Mouse (Mus musculus): ENCODE data around the gene Hes2. TPM values are rescaled to one million over a fixed set of nuclear protein-coding genes. Genes with fewer than 3 reads are reported as not detected.
A peak's percentile ranks its signal among the peaks of the same experiment; 100 is the strongest.

Hes2 gene
- total RNA-seq, 2 experiments from 2014 or later = not detected

GRCm38 (mm10) chr4:152157779-152158584 lies 685 bp upstream of the Hes2 start:
- DNase-seq (ENCODE audit: low spot score in 2 of 2) = peak; percentile 51 to 61

- no peak for DNase-seq (ENCODE audit: low spot score in 2 of 2)
Measured at GRCm38 (mm10) chr4:152159285-152159678, 615 bp downstream of the Hes2 start.

DNA sequence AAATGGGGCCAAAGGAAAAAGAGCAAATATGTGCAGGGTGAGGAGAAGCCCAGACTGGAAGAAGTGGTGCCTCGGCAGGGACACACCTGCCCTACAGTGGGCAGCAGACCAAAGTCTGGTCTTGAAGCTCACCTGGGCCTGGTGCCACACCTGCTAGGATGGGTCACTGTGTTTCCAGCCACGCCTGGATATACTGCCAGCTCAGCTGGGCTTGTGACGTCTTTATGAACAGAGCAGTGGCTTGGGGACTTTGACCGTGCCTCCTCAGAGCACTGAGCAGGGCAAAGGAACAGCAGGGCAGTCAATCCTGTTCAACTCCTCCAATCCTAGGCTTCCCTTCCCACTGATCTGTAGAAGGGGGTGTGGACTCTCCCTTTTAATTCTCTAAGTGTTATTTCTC lies 2.1 kb downstream of the Hes2 start:
- no peak for DNase-seq (ENCODE audit: low spot score in 2 of 2)

- DNase-seq (ENCODE audit: low spot score in 2 of 2) = no peak
Measured at GRCm38 (mm10) chr4:152161601-152162000, 2.9 kb downstream of the Hes2 start.

DNA sequence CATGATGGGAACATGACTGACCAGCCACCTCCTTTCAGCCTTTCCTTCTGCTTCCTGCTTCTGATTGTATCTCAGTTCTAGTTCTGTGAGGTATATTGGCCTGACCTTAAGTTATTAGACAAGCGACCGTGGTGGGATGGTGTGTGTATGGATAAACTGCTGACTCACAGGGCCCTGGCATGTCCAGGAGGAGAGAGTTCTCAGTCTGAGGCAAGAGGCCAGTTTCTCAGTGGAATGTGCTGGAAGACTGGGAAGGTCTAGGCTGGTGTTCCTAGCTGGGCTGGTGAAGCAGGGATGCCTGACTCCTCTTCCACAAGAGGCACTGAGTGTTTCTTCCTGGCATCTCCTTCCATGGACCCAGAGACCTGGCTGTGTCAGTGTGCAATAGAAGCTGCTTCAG lies 4.1 kb downstream of the Hes2 start:
- DNase-seq (ENCODE audit: low spot score in 2 of 2) = no peak

DNA sequence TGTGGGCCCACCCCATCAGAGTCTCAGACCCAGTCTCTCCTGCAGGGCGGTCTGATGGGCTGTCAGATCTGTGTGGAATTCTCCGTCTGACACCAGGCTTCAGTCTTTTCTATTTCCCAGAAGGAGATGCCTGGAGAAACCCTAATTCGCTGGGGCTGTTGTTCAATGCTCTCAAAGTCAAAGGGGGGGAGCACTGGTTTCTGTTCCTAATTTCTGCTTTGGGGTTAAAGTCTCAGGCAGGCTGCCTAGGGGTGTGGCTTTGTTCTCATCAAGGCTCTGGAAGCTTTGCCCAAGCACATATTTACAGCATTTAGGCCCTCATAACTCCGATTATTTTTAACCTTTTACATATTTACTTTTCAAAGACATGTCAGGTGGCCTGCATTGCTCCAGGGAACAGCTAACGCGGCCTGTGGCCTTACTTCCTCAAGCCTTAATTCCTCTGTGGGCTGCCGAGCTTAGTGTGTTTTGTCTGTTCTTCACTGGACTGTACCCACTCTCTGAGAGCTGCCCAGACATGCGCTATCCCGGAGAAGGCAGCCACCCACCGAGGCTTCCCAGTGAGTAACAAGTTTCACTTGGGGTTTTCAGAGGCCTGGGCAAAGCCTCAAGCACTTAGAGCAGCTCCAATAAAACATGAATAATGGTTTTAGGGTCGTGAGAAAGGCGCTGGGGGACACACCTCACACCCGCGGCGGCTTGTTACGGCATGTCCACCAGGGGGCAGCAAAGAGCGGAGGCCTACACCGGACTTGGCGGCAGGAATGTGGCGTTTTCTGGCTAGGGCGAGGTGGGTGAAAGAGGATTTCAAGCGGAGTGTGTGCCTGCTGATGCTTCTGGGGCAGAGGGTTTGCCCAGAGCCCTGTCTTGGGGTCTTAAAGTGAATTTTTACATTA lies 6.6 kb downstream of the Hes2 start:
- DNase-seq (ENCODE audit: low spot score in 2 of 2) = peak; percentile 62 to 81

- no peak for DNase-seq (ENCODE audit: low spot score in 2 of 2)
Measured at GRCm38 (mm10) chr4:152168052-152168451, 9.4 kb downstream of the Hes2 start.

GRCm38 (mm10) chr4:152169103-152169502 lies 10.4 kb downstream of the Hes2 start:
- DNase-seq (ENCODE audit: low spot score in 2 of 2) = no peak

DNA sequence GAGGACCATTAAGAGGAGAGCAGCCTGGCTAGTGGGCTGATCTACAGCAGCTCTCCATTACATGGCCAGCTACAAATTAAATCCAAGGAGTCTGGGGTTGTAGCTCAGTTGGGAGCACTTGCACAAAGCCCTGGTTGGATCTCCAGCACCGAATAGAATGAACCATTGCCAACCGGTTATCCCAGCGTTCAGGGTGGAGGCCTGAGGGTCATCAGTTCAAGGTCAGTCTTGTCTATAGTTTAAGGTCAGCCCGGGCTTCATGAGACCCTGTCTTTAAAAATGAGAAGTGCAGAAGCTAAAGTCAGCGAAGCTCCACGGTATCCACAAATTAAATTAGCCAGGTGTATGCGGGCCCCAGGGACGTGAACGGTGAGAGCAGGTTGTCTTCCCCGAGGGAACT lies 11.6 kb downstream of the Hes2 start:
- DNase-seq (ENCODE audit: low spot score in 2 of 2) = no peak

GRCm38 (mm10) chr4:152171543-152171942 lies 12.9 kb downstream of the Hes2 start:
- no peak for DNase-seq (ENCODE audit: low spot score in 2 of 2)

DNA sequence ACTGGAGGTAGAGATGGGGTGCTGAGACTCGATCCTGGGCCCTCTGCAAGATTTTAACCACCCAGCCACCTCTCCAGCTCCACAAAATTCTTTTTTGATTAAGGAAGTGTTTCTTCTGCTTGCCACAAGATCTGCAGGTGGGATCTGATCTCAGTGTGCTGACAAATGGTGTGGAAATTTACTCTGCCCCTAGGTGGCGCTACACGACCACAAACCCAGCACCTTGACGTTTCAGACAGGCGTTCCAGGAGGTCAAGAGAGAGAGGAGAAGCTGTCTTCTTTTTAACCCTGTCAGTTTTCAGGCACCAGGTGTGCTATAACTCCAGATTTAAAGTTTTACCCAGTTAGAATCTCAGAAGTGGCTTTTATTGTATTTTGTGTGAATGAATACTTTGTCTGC lies 14.4 kb downstream of the Hes2 start:
- DNase-seq (ENCODE audit: low spot score in 2 of 2) = peak; percentile 86 to 87

DNA sequence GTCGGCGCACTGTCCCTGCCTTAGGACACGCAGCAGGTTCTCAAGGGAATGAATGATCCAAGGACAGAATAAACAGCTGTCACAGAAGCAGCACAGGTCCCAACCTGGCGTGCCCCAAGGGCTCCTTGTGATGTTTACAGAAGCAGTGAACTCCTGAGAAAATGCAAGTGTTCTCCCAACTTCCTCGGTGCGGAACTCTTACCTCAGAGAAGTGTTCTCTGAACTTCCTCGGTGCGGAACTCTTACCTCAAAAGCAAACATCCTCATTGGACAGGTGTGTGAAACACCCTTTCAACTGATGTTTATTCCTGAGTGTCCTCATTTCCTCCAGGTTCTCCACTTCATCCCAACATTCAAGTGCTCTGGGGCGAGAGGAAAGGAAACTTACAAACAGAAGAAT lies 15.3 kb downstream of the Hes2 start:
- DNase-seq (ENCODE audit: low spot score in 2 of 2) = no peak

DNA sequence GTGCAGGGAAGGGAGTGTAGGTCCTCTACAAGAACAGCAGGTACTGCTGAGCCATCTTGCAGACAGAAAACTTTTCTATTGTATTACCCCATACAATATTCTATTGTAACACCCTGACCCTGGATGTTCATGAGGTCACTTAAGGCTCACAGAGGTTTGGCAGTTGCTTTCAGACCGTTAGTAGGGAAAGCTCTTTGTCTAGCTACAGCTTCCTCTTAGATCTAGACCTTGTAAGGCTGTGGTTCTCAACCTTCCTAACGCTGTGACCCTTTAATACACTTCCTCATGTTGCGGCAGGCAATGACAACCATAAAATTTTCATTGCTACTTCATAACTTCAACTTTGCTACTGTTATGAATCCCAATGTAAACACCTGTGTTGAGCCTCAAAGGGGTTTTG lies 18.0 kb downstream of the Hes2 start:
- no peak for DNase-seq (ENCODE audit: low spot score in 2 of 2)

DNA sequence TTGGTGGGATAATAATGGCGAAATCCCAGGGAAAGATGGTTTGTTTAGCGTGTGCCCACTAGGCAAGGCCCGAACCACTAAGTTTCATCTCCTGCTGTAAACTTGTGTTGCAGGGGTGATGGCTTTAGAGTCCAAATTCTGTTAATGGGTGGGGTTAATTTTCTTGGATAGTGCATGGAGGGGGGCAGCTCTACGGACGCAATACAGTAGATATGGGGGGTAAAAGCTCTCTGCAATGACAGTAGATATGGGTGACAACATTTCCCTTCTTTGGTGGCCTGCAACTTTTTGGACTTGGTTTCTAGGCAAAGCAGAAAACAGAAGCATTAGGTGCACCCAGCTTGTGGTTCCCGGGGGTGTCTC lies 18.5 kb downstream of the Hes2 start:
- no peak for DNase-seq (ENCODE audit: low spot score in 2 of 2)

DNA sequence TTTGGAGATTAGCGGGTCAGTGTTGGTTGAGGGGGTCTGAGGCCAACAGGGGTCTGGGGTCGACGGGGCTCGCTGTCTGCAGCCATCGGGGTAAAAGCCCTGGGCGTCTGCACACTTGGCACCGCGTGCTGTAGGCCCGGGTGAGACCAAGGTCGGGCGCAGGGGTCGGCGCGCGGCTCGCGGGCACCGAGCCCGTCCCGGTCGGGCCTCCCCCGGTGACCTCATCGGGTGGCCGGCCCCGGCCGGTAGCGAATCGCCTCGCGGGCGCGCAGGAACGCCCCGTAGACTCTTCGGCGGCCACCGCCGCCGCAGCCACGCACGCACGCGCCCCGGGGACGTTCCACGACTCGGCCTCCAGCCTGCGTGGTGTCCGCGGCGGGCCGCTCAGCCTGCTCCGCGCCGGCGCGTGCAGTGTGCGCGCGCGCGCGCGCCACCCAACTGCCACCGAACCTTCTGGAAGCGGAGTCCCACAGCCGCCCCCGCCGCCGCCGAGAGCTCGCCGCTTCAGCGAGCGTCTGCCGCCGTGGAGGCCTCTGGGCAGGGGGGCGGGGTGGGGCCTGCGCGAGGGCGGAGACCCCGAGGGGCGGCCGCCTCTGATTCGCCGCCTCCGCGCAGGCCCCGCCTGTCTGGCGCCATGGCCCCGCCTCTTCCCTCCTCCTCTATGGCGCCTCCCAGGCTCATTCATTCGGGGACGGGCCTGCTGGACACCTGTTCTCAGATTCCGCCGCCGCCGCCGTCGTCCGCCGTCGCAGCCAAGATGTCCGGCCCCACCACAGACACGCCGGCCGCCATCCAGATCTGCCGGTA lies 19.1 kb downstream of the Hes2 start, which contains the start of gene Acot7:
Gene Acot7 (plus strand): TSS at position 598 of the 807 bp plus-strand sequence.
- peak; percentile 91 to 95 for DNase-seq (ENCODE audit: low spot score in 2 of 2)

GRCm38 (mm10) chr4:152178344-152178864 lies 19.7 kb downstream of the Hes2 start:
- DNase-seq (ENCODE audit: low spot score in 2 of 2) = peak; percentile 42 to 58

DNA sequence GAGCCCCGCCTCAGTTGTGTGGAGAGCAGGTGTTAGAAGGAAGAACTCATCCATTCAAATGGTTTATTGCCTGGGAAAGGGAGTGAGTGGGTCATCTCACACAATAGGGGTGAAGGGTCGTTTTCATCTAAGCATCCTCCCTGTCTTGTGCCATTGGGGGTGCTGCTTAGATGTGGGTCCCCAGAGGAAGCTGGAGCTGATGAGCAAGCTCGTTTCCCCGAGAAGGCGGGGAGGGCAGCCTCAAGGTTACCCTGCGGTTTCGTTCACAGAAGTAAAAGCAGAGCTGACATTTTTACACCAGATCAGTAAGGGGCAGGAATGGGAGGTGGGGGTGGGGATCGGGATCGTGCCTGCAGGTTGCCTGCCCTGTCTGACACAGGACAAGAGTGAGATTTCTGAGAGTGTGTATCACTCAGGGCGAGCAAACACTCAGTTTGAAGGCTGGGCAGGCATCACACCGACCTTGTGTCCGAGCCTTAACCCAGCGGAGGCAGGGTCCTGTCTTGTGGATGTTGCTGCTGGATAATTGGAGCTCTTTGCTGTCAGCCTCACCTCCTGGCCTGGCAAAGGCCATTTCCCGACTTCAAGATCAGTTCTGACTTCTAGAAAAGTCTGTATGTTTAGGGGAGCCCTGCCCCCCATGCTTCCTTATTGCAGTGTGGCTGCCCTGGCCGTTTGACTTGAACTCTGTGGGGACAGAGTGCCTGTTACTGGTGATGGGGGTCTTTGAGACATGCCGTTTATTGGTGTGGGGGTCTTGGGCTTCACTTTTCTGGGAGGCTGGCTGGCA lies 20.4 kb downstream of the Hes2 start:
- DNase-seq (ENCODE audit: low spot score in 2 of 2) = no peak

- DNase-seq (ENCODE audit: low spot score in 2 of 2) = no peak
Measured at GRCm38 (mm10) chr4:152179946-152180660, 21.4 kb downstream of the Hes2 start.

- no peak for DNase-seq (ENCODE audit: low spot score in 2 of 2)
Measured at GRCm38 (mm10) chr4:152182205-152182604, 23.5 kb downstream of the Hes2 start.
